Mouse (Mus musculus) testis, adult 2 months (tissue): Measurements from ENCODE around the gene Morn2. TPM values are rescaled to one million over a fixed set of nuclear protein-coding genes. Genes with fewer than 3 reads are reported as not detected.

Source experiments
- H3K27ac ChIP-seq: fragments of 200-500 bp; 2 replicates; pipeline ENCODE4 v1.5.1; 2012; ENCODE audit warnings: low read depth, low read length; ENCODE audit not compliant: control insufficient read depth, insufficient read depth
- H3K27me3 ChIP-seq: fragments of 200-500 bp; 2 replicates; pipeline ENCODE4 v1.6.1; 2012; ENCODE audit warnings: mild to moderate bottlenecking, low read length, moderate library complexity; ENCODE audit not compliant: control insufficient read depth, insufficient read depth
- H3K36me3 ChIP-seq: fragments of 200-500 bp; 2 replicates; pipeline ENCODE4 v1.6.1; 2012; ENCODE audit warnings: mild to moderate bottlenecking, low read length; ENCODE audit not compliant: control insufficient read depth, insufficient read depth
- H3K4me1 ChIP-seq: fragments of 200-500 bp; 2 replicates; pipeline ENCODE4 v1.6.1; 2012; ENCODE audit warnings: low read length; ENCODE audit not compliant: control insufficient read depth, insufficient read depth
- H3K4me3 ChIP-seq: fragments of 200-500 bp; 2 replicates; pipeline ENCODE4 v1.5.1; 2012; ENCODE audit warnings: low read depth, mild to moderate bottlenecking, low read length, moderate library complexity, mixed read lengths; ENCODE audit not compliant: control insufficient read depth
- CTCF ChIP-seq: fragments of 200-500 bp; IDR thresholded peaks from 2 replicates; pipeline ENCODE4 v1.5.1; 2012; ENCODE audit warnings: low read depth, mild to moderate bottlenecking, inconsistent platforms, low read length, moderate library complexity; ENCODE audit not compliant: control insufficient read depth, insufficient read depth, insufficient replicate concordance
- POLR2A ChIP-seq: fragments of 200-500 bp; IDR thresholded peaks from 2 replicates; pipeline ENCODE4 v1.6.1; 2012; ENCODE audit warnings: low read depth, mild to moderate bottlenecking, inconsistent platforms, low read length, moderate library complexity; ENCODE audit not compliant: control insufficient read depth
- polyA plus RNA-seq: library from polyadenylated mRNA; depleted of rRNA; stranded (reverse); fragments of >200 nt; gene quantifications from 2 replicates; pipeline ENCODE4 v1.2.3, GENCODE M21; 2012; rRNA removed

The Morn2 gene
- polyA plus RNA-seq, 1 experiment = 365 TPM

DNA sequence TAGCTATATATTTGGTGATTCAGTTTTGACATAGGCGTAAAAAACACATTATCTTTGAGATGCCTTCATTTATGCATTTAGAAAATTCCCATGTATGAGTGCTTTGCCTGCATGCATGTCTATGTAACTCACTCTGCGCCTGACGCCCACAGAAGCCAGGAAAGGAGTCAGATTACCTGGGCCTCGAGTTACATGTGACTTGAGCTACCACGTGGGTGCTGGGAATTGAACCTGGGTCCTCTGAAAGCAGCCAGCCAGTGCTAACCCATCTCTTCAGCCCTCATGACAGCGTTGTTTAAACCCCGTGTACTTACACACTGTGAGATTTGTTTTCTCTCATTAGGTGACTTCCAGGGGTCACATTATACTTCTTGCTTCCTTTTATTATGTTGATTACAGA, 34.5 kb downstream of the Morn2 start:
- TF ChIP-seq POLR2A (no peak), CTCF (no peak)
- H3K4me1 ChIP-seq = no peaks in the 10 kb centered on the region
- H3K27ac ChIP-seq = no peak overlapping the region
- H3K36me3 ChIP-seq = no peaks in the 10 kb centered on the region
- H3K4me3 ChIP-seq = no peak overlapping the region
- no peaks in the 10 kb centered on the region for H3K27me3 ChIP-seq

DNA sequence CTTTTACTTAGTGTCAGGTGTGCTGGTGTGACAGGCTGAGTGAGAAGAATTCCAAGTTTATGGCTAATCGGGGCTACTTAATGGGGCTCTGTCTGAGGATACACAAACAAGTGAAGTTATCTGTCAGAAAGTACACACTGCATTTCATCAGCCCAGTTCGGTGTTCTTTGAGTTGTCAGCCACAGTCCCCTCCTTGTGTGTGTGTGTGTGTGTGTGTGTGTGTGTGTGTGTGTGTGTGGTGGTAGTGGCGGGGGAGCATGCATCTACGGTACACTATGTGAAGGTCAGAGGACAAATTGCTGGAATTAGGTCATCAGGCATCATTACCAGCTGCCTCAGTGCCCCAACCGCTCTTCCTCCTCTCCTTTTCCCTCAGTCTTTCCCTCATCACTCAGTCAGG, 35.5 kb downstream of the Morn2 start:
- TF ChIP-seq POLR2A (no peak), CTCF (no peak)

DNA sequence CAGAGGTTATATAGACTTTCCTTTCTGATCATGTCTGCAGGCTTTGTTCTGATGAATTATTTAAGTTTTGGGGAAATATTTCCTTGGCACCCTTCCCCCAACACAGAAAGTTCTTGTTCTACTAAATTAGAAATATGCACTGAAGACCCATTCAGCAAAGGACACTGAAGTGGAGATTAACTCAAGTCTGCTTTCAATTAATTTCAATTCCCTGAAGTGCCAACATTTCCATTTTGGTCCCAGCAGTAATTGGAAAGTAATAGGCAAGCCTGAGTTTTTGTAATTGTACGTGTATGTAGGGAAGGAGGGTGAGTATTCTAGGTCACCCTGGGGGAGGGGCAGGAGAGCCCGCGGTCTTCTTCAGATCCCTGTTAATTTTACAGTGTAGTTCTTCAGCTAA, 36.4 kb downstream of the Morn2 start:
- Histone ChIP-seq H3K4me1 (no peaks in the 10 kb centered on the region), H3K27me3 (no peaks in the 10 kb centered on the region), H3K27ac (no peak overlapping the region), H3K36me3 (no peaks in the 10 kb centered on the region), H3K4me3 (no peak overlapping the region)
- TF ChIP-seq CTCF (no peak), POLR2A (no peak)

More for the DNA sequence above, 35.5 kb downstream of the Morn2 start:
- no peaks in the 10 kb centered on the region for H3K4me1 ChIP-seq
- no peaks in the 10 kb centered on the region for H3K27me3 ChIP-seq
- no peak overlapping the region for H3K27ac ChIP-seq
- no peaks in the 10 kb centered on the region for H3K36me3 ChIP-seq
- no peak overlapping the region for H3K4me3 ChIP-seq

GRCm38 (mm10) chr17:80332386-80332785, 42.4 kb downstream of the Morn2 start:
- no peaks in the 10 kb centered on the region for H3K27me3 ChIP-seq
- no peaks in the 10 kb centered on the region for H3K4me1 ChIP-seq
- H3K4me3 ChIP-seq = no peak overlapping the region
- H3K36me3 ChIP-seq = no peaks in the 10 kb centered on the region
- TF ChIP-seq CTCF = peak; percentile 21; the same call in 1 of the 2 replicates
- TF ChIP-seq POLR2A = no peak
- H3K27ac ChIP-seq = no peak overlapping the region

GRCm38 (mm10) chr17:80345277-80345676, 55.3 kb downstream of the Morn2 start:
- TF ChIP-seq CTCF (peak; percentile 29; the same call in 1 of the 2 replicates), POLR2A (no peak)
- no peak overlapping the region for H3K4me3 ChIP-seq
- no peaks in the 10 kb centered on the region for H3K36me3 ChIP-seq
- H3K4me1 ChIP-seq = peaks cover 8% of the 10 kb centered on the region
- no peak overlapping the region for H3K27ac ChIP-seq
- no peaks in the 10 kb centered on the region for H3K27me3 ChIP-seq

- no peaks in the 10 kb centered on the region for H3K36me3 ChIP-seq
- H3K4me1 ChIP-seq = peaks cover 8% of the 10 kb centered on the region
- no peak overlapping the region for H3K27ac ChIP-seq
- TF ChIP-seq CTCF (no peak), POLR2A (no peak)
- H3K27me3 ChIP-seq = no peaks in the 10 kb centered on the region
- no peak overlapping the region for H3K4me3 ChIP-seq
Observed at GRCm38 (mm10) chr17:80346591-80347125, 56.7 kb downstream of the Morn2 start.

Other genes starting within 250 kb of the Morn2 start
- 44.0 and 52.0 TPM in 2 replicates for gene Hnrnpll, start 227.9 kb upstream of the Morn2 start, polyA plus RNA-seq
- 19.5 and 27.5 TPM in 2 replicates for gene Galm, start 162.7 kb upstream of the Morn2 start, polyA plus RNA-seq
- 63.1 and 79.8 TPM in 2 replicates for gene Srsf7, start 82.9 kb upstream of the Morn2 start, polyA plus RNA-seq
- 137 and 174 TPM in 2 replicates for gene Ttc39d, start 82.7 kb upstream of the Morn2 start, polyA plus RNA-seq
- gene Gemin6, start 65.8 kb upstream of the Morn2 start, polyA plus RNA-seq = 14.2 and 15.3 TPM in 2 replicates
- 5.0 and 5.3 TPM in 2 replicates for gene Dhx57, start 273 bp downstream of the Morn2 start, polyA plus RNA-seq
- gene Arhgef33, start 17.2 kb downstream of the Morn2 start, polyA plus RNA-seq = 19.8 and 22.6 TPM in 2 replicates
- 5.0 and 6.1 TPM in 2 replicates for gene Gm10190, start 83.3 kb downstream of the Morn2 start, polyA plus RNA-seq
- 2.7 and 2.8 TPM in 2 replicates for gene Sos1, start 190.2 kb downstream of the Morn2 start, polyA plus RNA-seq